Mouse (Mus musculus) spleen, postnatal 0 days (tissue): Measurements from ENCODE around the gene Vps13c. TPM values are rescaled to one million over a fixed set of nuclear protein-coding genes. Genes with fewer than 3 reads are reported as not detected.

Source experiments
- polyA plus RNA-seq: library from polyadenylated mRNA; unstranded; fragments of >200 nt; fragmentation: Nextera tagmentation; extraction: Ambion mirVana; gene quantifications from 2 replicates; pipeline ENCODE4 v1.2.1, GENCODE M21; 2015

Gene Vps13c
- 5.1 and 6.6 TPM in 2 replicates for polyA plus RNA-seq

DNA sequence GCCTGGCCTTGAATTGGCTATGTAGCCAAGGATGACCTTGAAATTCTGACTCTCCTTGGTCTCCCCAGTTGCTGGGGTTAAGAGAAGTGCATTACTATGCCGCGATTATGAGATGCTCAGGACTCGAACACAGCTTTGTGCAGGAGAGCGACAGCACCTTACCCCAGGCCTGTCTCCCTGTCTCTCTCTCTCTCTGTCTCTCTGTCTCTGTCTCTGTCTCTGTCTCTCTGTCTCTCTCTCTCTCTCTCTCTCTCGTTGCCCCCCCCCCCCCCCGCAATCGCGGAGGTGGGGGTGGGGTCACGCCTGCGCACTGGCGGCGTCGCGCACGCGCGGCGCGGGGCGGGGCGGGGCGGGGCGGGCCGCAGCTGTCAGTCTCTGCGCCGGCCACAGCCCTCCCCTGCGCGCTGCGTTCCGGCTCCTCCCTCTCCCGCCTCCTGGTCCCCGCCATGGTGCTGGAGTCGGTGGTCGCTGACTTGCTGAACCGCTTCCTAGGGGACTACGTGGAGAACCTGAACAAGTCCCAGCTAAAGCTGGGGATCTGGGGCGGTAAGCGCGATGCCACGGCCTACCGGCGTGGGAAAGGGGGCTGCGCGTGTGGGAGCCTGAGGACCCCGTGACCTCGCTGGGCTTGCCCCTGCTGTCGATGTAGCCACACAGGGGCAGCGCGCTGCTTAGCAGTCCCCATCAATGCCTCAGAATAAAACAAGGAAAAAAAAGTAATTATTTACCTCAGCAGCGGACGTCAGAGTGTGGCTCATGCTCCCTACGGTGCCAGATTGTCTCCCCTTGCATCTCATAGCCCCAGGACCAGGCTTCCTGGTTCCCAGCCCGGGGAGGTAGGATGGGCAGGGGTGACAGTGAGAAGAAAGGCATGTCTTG is at the start of gene Vps13c:
Gene Vps13c (plus strand): TSS at position 416 of the 879 bp plus-strand sequence.

DNA sequence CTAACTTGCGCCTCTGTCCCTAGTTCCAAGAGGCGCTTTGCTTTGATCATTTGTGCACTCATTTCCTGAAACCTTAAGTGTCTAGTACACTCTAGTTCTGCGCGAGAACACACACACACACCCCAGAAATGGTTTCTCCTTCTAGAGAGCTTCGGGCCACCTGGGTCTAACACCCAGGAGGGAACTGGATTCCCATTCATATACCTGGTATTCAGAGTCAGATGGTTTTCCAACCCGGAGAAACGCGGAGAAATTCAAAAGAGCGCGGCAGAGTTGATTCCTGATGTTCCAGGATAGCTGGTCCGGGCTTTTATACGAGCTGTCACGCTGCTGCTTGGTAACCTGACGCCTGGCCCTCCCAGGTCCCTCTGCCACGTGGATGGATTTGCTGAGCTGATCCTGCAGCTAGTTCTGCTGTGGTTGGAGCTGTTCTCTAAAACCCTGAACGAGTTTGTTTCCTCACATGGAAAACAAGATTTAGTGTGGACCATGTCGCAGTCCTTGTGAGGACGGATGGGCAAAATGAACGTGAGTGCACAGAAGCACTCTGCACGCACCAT is 8.1 kb upstream of the Vps13c start, which contains the start of gene C2cd4a:
Gene C2cd4a (minus strand): TSS at position 285 of the 560 bp plus-strand sequence.

Other genes starting within 250 kb of the Vps13c start
- 0.13 and 0.45 TPM in 2 replicates for gene C2cd4b, start 81.0 kb upstream of the Vps13c start, polyA plus RNA-seq
- 0.93 TPM in 1 of 2 replicates, not detected in the other for gene C2cd4a, start 8.1 kb upstream of the Vps13c start, polyA plus RNA-seq